Mouse (Mus musculus) CD8-positive naive resting alpha-beta T cell, adult 2 months (primary cell): ENCODE data around the gene Zscan10.
"Not testable (repeated sequence)": the region's sequence is repeated elsewhere in the genome, so short reads cannot be mapped to it uniquely, and the experiment has no call there.

Experiments used
- DNase-seq, 2 experiments: peaks; one replicate each; pipeline ENCODE4 v3.0.0; 2022; ENCODE audit warnings: low read depth in 2 of 2, low spot score in 2 of 2

Zscan10 gene

GRCm38 (mm10) chr17:23585721-23586491, 14.8 kb upstream of the Zscan10 start:
- DNase-seq: no peak

GRCm38 (mm10) chr17:23587253-23587652, 13.4 kb upstream of the Zscan10 start:
- DNase-seq: no peak

GRCm38 (mm10) chr17:23592208-23592925, 8.3 kb upstream of the Zscan10 start:
- DNase-seq: peak; percentile 56 to 70

GRCm38 (mm10) chr17:23592926-23593300, 7.7 kb upstream of the Zscan10 start:
- DNase-seq: no peak

GRCm38 (mm10) chr17:23595139-23595538, 5.5 kb upstream of the Zscan10 start:
- not testable (repeated sequence) for DNase-seq

GRCm38 (mm10) chr17:23598582-23599552, 1.8 kb upstream of the Zscan10 start, which contains the start of gene Zfp13:
TSS of gene Zfp13 (minus strand) at chr17:23599487.
- peak; percentile 90 to 91 for DNase-seq

- no peak for DNase-seq
These were observed 1.0 kb upstream of the Zscan10 start for GRCm38 (mm10) chr17:23599605-23600063.

- DNase-seq: no peak
These were observed 1.4 kb downstream of the Zscan10 start for GRCm38 (mm10) chr17:23601836-23602585.

GRCm38 (mm10) chr17:23603077-23603476, 2.4 kb downstream of the Zscan10 start:
- no peak for DNase-seq

GRCm38 (mm10) chr17:23603542-23603941, 2.9 kb downstream of the Zscan10 start:
- peak in 1 of 2 experiments; percentile 50 for DNase-seq

- no peak for DNase-seq
These were observed 3.7 kb downstream of the Zscan10 start for GRCm38 (mm10) chr17:23604394-23604793.

GRCm38 (mm10) chr17:23605220-23605619, 4.6 kb downstream of the Zscan10 start:
- DNase-seq: no peak

- no peak for DNase-seq
These were observed 9.0 kb downstream of the Zscan10 start for GRCm38 (mm10) chr17:23609612-23610011.

- peak; percentile 84 to 89 for DNase-seq
These were observed 9.7 kb downstream of the Zscan10 start for GRCm38 (mm10) chr17:23610361-23610800.

GRCm38 (mm10) chr17:23617087-23617486, 16.4 kb downstream of the Zscan10 start:
- DNase-seq: peak; percentile 70 to 78

- peak; percentile 71 to 76 for DNase-seq
These were observed 19.7 kb downstream of the Zscan10 start for GRCm38 (mm10) chr17:23620351-23620750.

GRCm38 (mm10) chr17:23627813-23628212, 27.2 kb downstream of the Zscan10 start:
- DNase-seq: no peak

GRCm38 (mm10) chr17:23630195-23631020, 29.8 kb downstream of the Zscan10 start:
- DNase-seq: peak; percentile 85 to 94

GRCm38 (mm10) chr17:23631241-23631640, 30.6 kb downstream of the Zscan10 start:
- no peak for DNase-seq
